Mouse (Mus musculus): ENCODE measurements around the gene Ldha.
"Not testable (repeated sequence)": the region's sequence is repeated elsewhere in the genome, so short reads cannot be mapped to it uniquely, and the experiment has no call there.

Ldha gene

DNA sequence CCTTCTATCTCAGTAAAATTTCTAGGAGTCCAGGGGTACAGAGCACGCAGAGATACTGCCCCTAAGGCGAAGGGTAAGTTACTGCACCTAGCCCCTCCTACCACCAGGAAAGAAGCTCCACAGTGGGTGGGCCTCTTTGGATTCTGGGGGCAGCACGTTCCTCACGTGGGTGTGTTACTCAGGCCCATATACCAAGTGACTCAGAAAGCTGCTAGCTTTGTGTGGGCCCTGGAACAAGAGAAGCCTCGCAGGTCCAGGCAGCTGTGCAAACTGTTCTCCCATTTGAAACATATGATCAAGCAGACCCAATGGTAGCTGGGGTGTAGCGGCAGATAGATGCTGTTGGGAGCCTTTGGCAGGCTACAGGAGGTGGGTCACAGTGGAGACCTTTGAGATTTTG lies 17.8 kb downstream of the Ldha start:
- in situ Hi-C loops (cut with MboI; ENCODE audit: low pct_unique_long_range_greater_than_20kb in 1 of 2, low sequenced_read_pairs in 2 of 2, unreplicated experiment in 1 of 2): no loop called here

DNA sequence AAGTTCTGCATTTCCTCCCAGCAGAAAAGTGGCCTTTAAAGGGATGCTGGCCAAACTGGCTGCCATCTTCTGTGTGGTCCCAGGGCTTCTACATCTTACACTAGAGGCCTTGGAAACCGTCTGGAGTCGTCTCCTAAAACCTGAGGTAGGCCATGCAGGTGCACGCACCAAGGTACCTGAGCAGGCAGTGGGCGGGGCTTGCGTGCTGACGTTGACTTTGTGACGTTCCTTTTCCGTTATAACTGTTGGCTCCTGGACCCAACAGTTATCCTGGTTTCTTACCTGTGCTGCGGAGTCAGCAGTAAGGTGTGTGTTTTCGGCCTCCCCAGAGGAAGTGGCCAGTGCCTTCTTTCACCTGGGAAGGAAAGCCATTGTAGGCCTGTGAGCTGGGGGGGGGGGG lies 19.7 kb downstream of the Ldha start, which contains the start of gene Ldhc:
Gene Ldhc, plus strand, starts transcription at position 208 of the 400 bp plus-strand sequence.
- in situ Hi-C loops (cut with MboI; ENCODE audit: low pct_unique_long_range_greater_than_20kb in 1 of 2, low sequenced_read_pairs in 2 of 2, unreplicated experiment in 1 of 2): no loop called here

DNA sequence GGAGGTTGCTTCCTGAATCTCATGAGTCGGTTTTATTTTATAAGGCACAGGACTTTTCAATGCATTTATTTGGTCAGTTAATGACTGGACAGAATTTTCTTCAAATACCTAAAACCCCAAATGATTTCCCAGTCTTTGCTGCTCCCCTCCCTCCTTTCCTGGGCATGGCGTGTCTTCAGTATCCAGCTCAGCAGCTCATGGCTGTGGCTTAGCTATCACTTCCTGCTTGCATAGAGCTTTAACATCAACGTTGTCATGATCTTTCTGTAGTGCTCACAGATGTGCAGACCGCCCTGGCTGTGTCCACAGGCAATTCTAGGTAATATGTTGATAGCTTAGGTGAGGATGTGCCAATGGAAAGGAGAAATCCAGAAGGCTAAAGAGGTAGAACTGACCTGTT lies 30.7 kb downstream of the Ldha start:
- in situ Hi-C loops (cut with MboI; ENCODE audit: low pct_unique_long_range_greater_than_20kb in 1 of 2, low sequenced_read_pairs in 2 of 2, unreplicated experiment in 1 of 2): no loop called here

DNA sequence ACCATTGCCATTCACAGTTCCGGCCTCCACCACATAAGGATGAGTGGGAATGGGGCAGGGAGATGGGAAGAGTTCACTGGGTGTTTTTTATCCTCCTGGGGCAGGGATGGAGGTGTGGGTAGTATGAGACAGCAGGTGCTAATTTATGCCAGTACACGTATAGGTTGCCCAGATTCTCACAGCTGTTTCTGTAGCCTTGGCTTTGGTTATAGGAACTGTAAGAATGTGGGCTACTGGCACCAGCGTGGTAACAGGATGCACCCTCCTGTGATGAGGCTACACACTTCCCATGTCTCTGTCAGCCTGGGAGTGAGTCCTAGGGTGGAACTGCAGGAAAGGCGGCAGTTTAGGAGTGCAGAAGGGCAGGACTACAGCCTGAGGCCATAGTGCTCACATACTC lies 35.6 kb downstream of the Ldha start:
- in situ Hi-C loops (cut with MboI; ENCODE audit: low pct_unique_long_range_greater_than_20kb in 1 of 2, low sequenced_read_pairs in 2 of 2, unreplicated experiment in 1 of 2): no loop called here

DNA sequence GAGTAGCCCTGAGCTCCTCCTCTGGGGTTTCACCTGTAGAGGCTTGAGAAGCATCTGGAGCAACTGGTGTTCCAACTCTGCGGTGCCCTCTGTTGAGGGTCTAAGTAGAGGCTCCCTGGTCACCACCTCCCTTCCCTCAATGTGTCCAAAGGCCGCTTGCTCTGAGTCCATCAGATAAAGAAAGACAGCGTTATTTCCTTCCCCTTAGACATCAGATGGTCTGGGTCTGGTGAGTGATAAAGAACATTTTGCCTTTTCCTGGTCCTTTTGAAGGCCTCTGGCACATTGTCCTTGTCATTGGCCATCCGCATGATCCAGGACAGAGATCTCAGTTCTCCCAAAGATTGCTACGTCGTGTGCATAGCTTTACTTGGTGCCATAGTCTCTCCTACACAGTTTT lies 36.0 kb downstream of the Ldha start:
- in situ Hi-C loops (cut with MboI; ENCODE audit: low pct_unique_long_range_greater_than_20kb in 1 of 2, low sequenced_read_pairs in 2 of 2, unreplicated experiment in 1 of 2): no loop called here

DNA sequence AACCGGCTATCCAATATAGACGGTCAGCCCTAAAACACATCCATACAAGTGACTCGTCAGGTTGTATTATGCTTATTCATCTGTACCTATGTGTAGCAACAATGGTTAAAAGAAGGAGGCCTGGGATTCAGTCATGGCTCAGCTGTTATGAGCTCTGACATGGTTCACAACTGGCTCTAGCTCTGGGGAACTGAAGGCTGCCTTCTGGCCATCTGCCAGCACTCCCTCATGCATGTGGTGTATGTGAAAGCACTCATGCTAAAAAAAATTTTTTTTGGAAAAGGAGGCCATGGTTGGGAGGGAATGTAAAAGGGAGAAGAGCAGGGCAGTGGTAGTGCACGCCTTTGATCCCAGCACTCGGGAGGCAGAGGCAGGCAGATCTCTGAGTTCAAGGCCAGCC lies 38.6 kb downstream of the Ldha start:
- in situ Hi-C loops (cut with MboI; ENCODE audit: low pct_unique_long_range_greater_than_20kb in 1 of 2, low sequenced_read_pairs in 2 of 2, unreplicated experiment in 1 of 2): no loop called here

DNA sequence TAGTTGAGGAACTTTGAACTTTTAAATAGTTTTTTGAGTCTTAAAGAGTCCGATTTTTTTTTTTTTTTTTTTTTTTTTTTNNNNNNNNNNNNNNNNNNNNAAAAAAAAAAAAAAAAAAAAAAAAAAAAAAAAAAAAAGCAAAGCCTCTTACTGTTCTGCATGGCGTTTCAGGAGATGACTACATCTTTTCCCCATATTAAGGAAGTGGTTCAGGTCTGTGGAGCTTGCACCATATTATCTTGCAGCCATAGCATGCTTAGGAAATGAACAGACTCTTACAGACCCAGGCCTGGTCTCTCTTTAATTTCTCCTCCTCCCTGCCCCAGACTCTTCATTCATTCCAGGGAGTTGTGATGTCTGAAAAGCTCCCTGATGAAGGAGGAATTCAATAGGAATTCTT lies 39.7 kb downstream of the Ldha start:
- in situ Hi-C loops (cut with MboI; ENCODE audit: low pct_unique_long_range_greater_than_20kb in 1 of 2, low sequenced_read_pairs in 2 of 2, unreplicated experiment in 1 of 2): no loop called here

DNA sequence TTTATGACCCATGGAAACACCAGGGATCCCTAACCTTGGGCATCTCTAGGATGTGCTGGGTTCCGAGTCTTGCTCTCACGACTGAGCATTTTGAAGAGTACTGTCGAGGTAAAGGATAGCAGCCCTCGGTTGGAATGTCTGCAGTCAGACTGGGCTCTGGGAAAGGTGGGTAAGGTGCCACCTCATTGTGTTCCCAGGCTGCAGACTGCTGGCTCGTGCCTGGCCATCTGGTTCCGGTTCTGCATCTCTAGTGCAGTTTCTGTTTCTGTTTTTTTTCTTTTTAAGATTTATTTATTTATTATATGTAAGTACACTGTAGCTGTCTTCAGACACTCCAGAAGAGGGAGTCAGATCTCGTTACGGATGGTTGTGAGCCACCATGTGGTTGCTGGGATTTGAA lies 40.7 kb downstream of the Ldha start:
- in situ Hi-C loops (cut with MboI; ENCODE audit: low pct_unique_long_range_greater_than_20kb in 1 of 2, low sequenced_read_pairs in 2 of 2, unreplicated experiment in 1 of 2): not testable (repeated sequence)

DNA sequence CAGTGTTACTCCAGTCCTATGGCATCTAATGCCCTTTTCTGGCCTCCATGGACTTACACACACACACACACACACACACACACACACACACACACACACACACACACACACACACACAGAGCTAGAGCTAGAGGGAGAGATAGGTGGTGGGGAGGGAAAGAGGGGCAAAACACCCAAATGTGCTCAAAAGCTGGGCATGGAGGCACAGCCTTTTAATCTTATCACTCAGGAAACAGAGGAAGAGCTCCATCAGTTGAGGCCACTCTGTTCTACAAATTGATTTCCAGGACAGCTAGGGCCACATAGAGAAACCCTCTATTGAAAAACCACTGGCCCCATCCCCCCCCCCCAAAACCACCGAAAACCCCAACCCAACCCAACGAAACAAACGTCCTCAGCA lies 42.0 kb downstream of the Ldha start:
- in situ Hi-C loops (cut with MboI; ENCODE audit: low pct_unique_long_range_greater_than_20kb in 1 of 2, low sequenced_read_pairs in 2 of 2, unreplicated experiment in 1 of 2): no loop called here

DNA sequence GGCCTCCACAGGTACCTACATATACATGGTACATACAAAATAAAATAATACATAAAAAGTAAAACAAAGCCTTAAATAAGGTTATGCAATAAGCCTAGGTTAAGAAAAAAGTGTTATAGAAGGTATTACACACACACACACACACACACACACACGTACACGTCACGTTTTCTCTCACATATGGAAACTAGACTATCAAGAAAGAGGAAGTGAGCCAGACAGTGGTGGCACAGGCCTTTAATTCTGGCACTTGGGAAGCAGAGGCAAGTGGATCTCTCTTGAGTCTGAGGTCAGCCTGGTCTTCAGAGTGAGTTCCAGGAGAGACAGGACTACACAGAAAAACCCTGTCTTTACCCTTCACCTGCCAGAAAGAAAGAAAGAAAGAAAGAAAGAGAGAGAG lies 54.2 kb downstream of the Ldha start:
- in situ Hi-C loops (cut with MboI; ENCODE audit: low pct_unique_long_range_greater_than_20kb in 1 of 2, low sequenced_read_pairs in 2 of 2, unreplicated experiment in 1 of 2): no loop called here

DNA sequence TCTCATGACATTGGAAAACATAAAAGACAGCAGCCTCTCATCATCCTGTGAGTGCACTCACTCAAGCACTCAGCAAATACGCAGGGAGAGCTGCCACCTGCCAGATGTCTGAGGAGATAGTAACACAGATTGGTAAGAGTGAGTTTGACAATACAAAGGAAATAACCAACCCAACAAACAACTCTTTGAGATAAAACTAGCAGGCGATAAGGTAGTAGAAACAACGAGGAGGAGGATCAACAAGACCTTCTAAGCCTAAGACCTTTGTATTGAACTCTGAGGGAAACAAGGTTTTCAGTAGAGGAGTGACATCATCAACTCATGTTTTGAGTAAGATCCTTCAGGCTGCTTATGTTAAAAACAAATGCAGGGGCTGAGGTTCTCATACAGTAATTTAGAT lies 58.1 kb downstream of the Ldha start:
- in situ Hi-C loops (cut with MboI; ENCODE audit: low pct_unique_long_range_greater_than_20kb in 1 of 2, low sequenced_read_pairs in 2 of 2, unreplicated experiment in 1 of 2): no loop called here

Data from mouse embryonic stem cell (cell line).